Mouse (Mus musculus) C2C12 (cell line): ENCODE data around the gene Ints14. TPM values are rescaled to one million over a fixed set of nuclear protein-coding genes. Genes with fewer than 3 reads are reported as not detected.

ENCODE experiments used
- H3K27me3 ChIP-seq: one replicate; pipeline ENCODE4 v1.6.1; 2011; ENCODE audit not compliant: control insufficient read depth, insufficient read depth, insufficient read length
- H3K36me3 ChIP-seq: one replicate; pipeline ENCODE4 v1.6.1; 2011; ENCODE audit not compliant: control insufficient read depth, insufficient read depth
- H3K4me3 ChIP-seq: one replicate; pipeline ENCODE4 v1.5.1; 2011; ENCODE audit warnings: mild to moderate bottlenecking, control low read depth; ENCODE audit not compliant: poor library complexity, insufficient read depth, severe bottlenecking
- H3K79me2 ChIP-seq: one replicate; pipeline ENCODE4 v1.6.1; 2011; ENCODE audit not compliant: control insufficient read depth, insufficient read depth
- H3K79me3 ChIP-seq: one replicate; pipeline ENCODE4 v1.6.1; 2011; ENCODE audit warnings: low read depth, control low read depth
- H3ac ChIP-seq: one replicate; pipeline ENCODE3; 2011; ENCODE audit warnings: low read depth; ENCODE audit not compliant: control insufficient read depth, insufficient read length
- CEBPB ChIP-seq: IDR thresholded peaks from one replicate; pipeline ENCODE4 v1.6.1; 2011; ENCODE audit warnings: low read depth, mild to moderate bottlenecking, control low read depth, moderate library complexity
- CTCF ChIP-seq: IDR thresholded peaks from one replicate; pipeline ENCODE4 v1.5.1; 2011; ENCODE audit not compliant: control insufficient read depth, insufficient read depth, insufficient read length
- FOSL1 ChIP-seq: IDR thresholded peaks from one replicate; pipeline ENCODE4 v1.8.0; 2011; ENCODE audit warnings: mild to moderate bottlenecking, low read length; ENCODE audit not compliant: poor library complexity, insufficient read depth, severe bottlenecking
- MAX ChIP-seq: IDR thresholded peaks from one replicate; pipeline ENCODE4 v1.6.1; 2011; ENCODE audit warnings: mild to moderate bottlenecking, control low read depth
- MYOD1 ChIP-seq: IDR thresholded peaks from one replicate; pipeline ENCODE4 v1.6.1; 2011; ENCODE audit warnings: low read depth; ENCODE audit not compliant: control insufficient read depth, insufficient read length
- MYOG ChIP-seq: IDR thresholded peaks from one replicate; pipeline ENCODE4 v1.6.1; 2011; ENCODE audit not compliant: control insufficient read depth, insufficient read length; ENCODE audit errors: extremely low read depth
- USF1 ChIP-seq: IDR thresholded peaks from one replicate; pipeline ENCODE4 v1.6.1; 2011; ENCODE audit warnings: low read depth, mild to moderate bottlenecking, control low read depth, moderate library complexity
- polyA plus RNA-seq: library from polyadenylated mRNA; unstranded; fragments of >200 nt; fragmentation: generic; extraction: Trizol; gene quantifications from one replicate; pipeline ENCODE4 v1.2.1, GENCODE M21; 2012; ENCODE audit warnings: missing spikeins

The Ints14 gene
- polyA plus RNA-seq, 1 experiment = 20.5 TPM

DNA sequence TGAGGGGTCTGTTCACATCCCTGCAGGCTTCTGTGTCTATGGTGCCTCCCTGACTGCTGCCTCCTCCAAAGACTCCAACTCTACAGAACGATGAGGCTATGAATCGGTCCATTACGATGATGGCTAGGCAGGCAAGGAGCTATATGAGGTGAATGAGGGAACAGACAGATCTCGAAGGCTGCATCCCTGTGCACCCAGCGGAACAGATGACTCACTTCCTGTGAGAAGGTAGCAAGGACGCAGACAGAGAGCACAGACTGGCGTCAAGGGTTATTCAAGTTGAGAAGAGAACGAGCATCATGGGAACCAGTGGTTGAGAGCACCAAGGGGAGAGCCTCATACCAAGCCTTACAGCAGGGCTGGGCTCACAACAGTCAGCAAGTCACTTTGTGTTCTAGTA, 49.9 kb downstream of the Ints14 start:
- no peak overlapping the region for H3ac ChIP-seq
- H3K4me3 ChIP-seq = no peak overlapping the region
- TF ChIP-seq MYOD1 (no peak), FOSL1 (no peak), MAX (no peak), CEBPB (no peak), CTCF (no peak), MYOG (no peak), USF1 (no peak)
- no peaks in the 10 kb centered on the region for H3K27me3 ChIP-seq
- peaks cover 54% of the 10 kb centered on the region for H3K79me2 ChIP-seq
- H3K36me3 ChIP-seq = peaks cover 5% of the 10 kb centered on the region
- peaks cover 10% of the 10 kb centered on the region for H3K79me3 ChIP-seq

DNA sequence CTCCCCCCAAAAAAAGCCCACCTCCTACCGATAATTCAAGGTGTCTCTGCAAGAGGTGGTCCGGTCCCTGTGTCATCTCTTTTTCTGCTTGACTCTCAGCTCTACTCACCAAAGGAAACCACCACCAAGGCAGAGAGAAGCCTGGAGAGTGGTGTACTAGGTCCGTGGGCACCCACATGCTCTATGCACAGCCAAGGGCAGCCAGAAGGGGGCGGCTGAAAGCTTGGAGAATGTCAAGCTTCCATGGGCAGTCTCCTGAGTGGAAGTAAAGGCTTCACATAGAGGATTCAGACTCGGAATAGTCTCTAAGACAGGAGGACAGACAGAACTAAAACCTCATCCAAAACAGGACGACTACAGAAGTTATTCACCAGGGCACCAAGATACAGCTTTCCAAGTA, 50.6 kb downstream of the Ints14 start:
- Histone ChIP-seq H3K36me3 (peaks cover 4% of the 10 kb centered on the region), H3K27me3 (no peaks in the 10 kb centered on the region), H3K79me3 (peaks cover 16% of the 10 kb centered on the region), H3K4me3 (no peak overlapping the region), H3ac (no peak overlapping the region), H3K79me2 (peaks cover 60% of the 10 kb centered on the region)
- TF ChIP-seq FOSL1 (no peak), MAX (no peak), MYOG (no peak), CTCF (no peak), CEBPB (no peak), MYOD1 (no peak), USF1 (no peak)

DNA sequence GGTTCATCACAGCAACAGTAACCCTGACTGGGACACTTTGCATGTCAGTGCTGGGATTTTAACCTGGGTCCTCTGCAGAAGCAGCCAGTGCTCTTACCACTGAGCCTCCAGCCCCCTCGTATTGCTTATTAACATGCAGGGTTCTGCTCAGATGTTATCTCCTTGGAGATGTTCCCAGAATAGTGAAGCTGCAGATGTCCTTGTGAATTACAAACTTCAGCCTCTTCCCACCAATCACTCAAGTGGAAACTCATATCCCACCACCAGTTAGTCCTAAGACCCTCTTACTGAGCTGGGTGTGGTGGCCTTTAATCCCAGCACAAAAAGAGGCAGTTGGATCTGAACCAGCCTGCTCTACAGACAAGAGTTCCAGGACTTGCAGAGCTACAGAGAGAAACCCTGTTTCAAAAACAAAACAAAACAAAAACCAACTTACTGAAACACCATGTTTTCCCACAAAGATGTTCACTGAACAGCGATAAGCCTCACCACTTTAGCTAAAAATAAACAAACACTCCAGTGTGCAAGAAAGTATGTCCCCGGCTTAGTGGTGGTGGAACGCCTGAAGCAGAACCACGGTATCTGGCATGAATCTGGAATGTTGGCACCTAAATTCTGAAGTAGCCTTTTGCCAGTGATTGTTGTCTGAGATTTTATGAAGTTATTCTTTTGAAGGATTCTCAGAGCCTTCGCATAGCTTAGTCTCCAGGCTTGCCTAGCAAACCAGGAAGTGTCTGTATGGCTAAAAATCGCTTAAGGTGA, 54.9 kb downstream of the Ints14 start:
- H3K4me3 ChIP-seq = no peak overlapping the region
- TF ChIP-seq FOSL1 = no peak
- peaks cover 37% of the 10 kb centered on the region for H3K79me3 ChIP-seq
- H3K27me3 ChIP-seq = no peaks in the 10 kb centered on the region
- no peak overlapping the region for H3ac ChIP-seq
- H3K79me2 ChIP-seq = peaks cover 95% of the 10 kb centered on the region
- H3K36me3 ChIP-seq = no peaks in the 10 kb centered on the region

DNA sequence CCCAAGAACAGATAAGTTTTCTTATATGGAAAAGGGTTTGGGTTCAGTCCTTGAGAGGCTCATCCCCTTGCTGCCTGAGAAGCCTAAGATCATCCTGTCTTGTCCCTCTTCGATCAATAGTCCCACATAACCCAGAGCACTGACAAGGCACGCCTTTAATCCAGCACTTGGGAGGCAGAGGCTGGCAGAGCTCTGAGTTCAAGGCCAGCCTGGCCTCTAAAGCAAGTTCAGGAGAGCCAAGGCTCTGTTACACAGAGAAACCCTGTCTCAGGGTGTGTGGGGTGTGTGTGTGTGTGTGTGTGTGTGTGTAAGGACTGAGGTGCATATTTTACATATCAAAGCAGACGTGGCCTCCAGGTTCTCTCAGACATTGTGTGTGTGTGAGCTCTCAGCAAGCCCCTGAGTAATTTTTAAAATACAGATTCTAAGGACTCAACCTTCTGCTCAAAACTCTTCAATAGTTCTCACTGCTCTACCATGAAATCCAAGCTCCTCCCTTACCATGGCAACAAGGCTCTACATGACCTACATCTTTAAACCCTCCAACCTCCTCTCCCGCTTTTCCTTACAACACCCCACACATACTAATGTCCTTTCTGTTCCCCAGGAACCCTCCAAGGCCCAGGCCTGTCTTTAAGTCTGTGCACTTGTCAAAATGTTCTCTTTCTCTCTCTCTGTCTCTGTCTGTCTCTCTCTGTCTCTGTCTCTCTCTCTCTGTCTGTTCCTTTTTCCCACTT, 55.7 kb downstream of the Ints14 start:
- no peaks in the 10 kb centered on the region for H3K36me3 ChIP-seq
- no peak overlapping the region for H3ac ChIP-seq
- H3K27me3 ChIP-seq = no peaks in the 10 kb centered on the region
- no peak for TF ChIP-seq CTCF
- TF ChIP-seq MAX = no peak
- no peak for TF ChIP-seq CEBPB
- no peak for TF ChIP-seq MYOD1
- no peak for TF ChIP-seq FOSL1
- TF ChIP-seq MYOG = no peak
- TF ChIP-seq USF1 = no peak
- no peak overlapping the region for H3K4me3 ChIP-seq
- H3K79me2 ChIP-seq = peaks cover 95% of the 10 kb centered on the region
- H3K79me3 ChIP-seq = peaks cover 39% of the 10 kb centered on the region

DNA sequence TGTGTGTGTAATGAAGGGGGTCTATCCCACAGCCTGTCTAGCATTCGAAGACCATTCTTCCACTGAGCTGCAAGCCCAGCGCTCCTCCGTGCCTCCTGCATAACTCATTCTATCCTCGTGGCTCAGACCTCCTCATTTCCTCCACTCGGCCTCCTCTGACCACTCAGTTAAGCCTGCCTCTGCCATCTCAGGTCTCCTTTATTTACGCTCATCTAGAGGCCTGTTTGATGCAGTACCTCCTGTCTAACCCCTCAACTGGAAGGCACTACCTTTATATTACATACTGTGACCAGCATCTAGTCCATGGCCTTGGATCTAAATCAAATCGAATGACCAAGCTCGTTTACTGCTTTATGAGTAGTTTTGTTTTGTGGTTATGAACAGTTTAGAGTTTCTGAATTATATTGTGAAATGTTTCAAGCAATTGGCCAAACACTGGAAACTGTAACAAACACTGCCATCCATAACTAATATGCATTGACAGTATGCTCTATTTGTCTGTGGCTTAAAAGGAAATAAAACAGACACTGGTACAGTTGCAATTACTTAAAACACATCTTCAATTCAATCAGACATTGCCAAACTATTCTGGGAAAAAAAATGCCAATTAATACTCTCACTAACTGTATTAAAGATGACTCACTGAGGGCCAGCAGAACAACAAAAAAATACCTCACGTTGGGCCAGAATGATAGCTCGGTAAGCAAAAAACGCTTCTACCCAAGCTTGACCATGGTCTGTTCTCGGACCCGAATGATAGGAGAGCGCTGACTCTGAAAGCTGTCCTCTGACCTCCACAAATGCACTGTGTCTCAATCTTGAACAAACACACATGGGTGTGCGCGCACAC, 56.5 kb downstream of the Ints14 start:
- peaks cover 39% of the 10 kb centered on the region for H3K79me3 ChIP-seq
- no peak overlapping the region for H3ac ChIP-seq
- H3K36me3 ChIP-seq = no peaks in the 10 kb centered on the region
- peaks cover 92% of the 10 kb centered on the region for H3K79me2 ChIP-seq
- no peaks in the 10 kb centered on the region for H3K27me3 ChIP-seq
- no peak overlapping the region for H3K4me3 ChIP-seq
- TF ChIP-seq CTCF (no peak), MYOG (no peak), FOSL1 (no peak), MYOD1 (no peak), USF1 (no peak), MAX (no peak), CEBPB (no peak)
